Mouse (Mus musculus): Measurements from ENCODE around the gene Lpp.

Gene Lpp

DNA sequence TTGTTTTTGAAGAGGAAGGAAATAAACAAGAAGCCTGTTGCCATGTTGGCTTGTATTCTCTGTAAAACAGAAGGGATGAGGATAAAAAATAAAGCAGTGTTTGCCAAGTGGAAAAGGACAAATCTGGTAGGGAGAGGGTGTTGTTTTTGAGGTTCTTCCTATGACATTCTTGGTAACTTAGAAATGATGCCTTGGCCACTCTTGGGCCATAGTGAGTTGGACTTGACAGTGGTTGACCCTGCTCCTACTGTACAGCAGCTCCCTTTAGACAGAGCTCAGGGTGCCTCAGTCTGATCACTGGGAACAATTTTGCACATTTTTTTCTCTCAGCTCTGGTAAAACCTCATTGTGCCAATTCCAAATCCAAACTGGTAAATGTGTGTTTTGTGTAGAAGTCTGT lies 270.8 kb downstream of the Lpp start:
- DNase-seq (ENCODE audit: low read depth, low spot score) = no peak

DNA sequence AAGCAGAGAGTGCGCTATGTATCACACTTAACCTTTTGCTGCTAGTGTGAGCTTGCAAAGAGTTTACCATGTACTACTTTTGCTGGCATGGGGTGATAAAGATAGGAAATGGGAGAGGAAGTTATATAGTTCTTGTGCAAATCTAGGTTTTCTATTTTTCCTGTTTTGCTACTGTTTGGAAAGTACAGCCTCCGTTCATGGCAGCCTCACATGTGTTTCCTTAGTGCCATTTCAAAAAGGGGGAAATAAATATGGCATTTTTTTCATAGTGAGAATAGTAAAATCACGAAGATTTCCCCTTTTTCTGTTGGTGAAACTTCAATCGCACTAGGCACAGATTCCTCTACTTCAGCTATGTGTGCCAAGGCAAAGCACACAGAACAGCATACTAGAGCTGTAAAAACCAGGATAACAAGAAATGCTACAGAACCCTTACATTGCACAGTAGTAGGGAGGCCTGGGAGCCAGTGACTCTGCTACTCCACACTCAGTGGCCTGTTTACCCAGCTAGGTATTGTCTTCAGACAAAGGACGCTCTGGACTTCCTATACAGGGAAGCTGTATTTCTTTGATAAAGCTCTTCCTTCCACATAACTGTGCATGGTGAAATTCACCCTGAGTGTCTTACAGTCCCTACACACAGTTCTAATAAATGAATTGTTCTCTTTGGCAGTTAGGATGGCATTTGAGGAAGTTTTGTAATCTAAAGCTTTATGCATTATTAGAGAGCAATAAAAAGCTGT lies 276.6 kb downstream of the Lpp start:
- no peak for DNase-seq (ENCODE audit: low read depth, low spot score)

DNA sequence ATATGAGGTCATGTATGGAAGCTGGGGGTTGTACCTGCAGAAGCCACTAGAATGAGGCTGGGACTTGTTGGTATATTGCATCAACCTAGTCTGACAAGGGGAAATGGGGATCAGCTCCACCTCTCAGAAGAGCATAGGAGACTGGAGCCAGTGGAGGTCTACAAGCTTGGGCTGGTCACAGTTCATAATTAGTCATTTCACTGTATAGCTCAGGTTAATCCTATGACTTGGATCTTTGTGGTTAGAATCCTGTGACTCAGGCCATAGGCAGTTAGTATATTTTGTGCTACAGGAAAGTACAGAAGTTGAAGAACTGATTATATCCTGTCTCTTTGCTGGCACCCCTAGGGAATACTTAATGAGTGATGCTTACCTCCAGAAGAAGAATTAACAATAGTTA lies 285.6 kb downstream of the Lpp start:
- DNase-seq (ENCODE audit: low read depth, low spot score) = no peak

DNA sequence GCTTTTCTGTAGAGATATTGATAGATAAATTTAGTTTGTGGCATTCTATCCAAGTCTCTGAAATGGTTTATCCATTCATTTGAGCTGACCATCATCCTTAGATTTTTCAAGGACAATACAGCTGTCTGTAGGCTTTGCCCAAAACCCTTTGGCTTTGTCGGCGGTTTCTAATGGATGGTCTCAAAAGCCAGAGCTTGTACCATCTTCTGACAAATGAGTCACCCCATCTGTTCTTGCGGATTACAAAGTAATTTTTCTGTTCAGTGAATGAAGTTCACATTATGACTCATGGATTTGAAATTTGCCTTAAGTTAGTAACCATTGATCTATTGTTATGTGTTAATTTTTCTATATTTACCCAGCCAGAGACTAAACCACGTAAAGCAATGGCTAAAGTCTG lies 301.8 kb downstream of the Lpp start:
- DNase-seq (ENCODE audit: low read depth, low spot score) = no peak

DNA sequence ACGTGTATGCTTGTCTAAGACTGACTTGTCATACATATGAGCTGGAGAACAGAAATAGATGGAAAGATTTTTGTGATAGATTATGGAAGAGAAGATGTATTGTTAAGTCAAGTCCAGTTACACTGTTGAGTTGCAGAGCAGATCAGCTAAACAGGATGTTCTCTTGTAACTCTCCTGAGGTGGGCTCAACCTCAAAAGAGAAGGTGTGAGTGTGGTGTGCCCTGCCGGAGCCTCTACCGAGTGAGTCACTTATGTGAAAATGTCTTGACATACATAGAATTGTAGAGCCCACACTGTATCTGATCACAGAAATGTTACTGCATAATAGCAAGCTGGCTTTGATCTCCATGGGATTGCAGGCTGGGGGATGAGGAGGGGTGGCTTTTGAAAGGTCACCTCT lies 310.9 kb downstream of the Lpp start:
- peak; percentile 20 for DNase-seq (ENCODE audit: low read depth, low spot score)

DNA sequence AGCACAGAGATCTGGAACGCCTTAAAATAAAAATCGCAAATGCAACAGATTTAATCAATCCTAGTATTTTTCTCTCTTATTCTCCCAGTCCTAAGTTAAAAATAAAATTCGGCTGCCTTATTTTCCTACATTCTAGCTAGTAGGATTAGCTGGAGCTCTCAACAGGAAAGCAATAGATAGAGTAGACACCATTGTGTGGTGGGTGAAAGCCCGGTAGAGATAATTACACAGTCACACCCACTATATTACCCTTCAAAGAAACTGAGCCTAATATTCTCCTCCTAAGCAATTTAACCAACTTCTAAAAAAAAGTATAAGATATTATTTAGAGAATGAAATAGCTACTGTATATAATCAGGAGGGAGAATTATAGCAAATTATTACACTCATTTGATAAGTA lies 330.3 kb downstream of the Lpp start:
- DNase-seq (ENCODE audit: low read depth, low spot score) = no peak

DNA sequence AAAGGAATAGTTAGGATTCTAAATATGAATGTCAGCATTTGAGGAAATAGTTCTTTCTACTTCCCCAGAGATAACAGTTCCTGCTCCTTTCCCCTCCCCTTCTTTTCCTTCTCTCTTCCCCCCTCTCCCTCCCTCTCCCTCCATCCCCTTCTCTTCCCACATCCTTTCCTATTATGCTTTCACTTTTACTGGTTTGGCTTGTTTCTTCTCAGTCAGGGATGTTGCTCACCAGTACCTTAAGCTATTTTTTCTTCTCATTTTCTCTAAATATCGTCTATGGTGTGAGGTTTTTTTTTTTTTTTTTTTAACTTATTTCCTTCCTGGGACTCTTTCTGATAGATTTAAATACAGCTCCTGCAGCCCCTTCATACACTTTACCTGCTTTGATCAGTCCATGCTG lies 339.4 kb downstream of the Lpp start:
- DNase-seq (ENCODE audit: low read depth, low spot score) = no peak

DNA sequence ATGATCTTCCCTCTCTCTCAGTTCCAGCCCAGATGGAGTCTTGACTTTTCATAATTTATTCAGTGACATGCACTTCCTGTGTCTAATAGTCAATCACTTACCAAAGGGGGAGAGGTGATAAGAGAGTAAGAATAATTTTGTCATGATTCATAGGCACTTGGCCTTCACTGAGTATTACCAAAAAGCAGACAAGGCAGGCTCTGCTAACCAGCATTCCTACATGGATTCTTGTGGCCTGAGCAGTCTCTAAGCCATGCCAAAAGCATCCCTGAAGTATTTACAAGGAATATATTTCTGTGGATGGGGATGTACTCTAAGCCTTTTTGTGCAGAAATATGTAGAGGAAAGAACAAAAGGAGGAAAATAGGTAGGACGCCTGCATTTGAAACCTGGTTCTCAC lies 340.0 kb downstream of the Lpp start:
- no peak for DNase-seq (ENCODE audit: low read depth, low spot score)

DNA sequence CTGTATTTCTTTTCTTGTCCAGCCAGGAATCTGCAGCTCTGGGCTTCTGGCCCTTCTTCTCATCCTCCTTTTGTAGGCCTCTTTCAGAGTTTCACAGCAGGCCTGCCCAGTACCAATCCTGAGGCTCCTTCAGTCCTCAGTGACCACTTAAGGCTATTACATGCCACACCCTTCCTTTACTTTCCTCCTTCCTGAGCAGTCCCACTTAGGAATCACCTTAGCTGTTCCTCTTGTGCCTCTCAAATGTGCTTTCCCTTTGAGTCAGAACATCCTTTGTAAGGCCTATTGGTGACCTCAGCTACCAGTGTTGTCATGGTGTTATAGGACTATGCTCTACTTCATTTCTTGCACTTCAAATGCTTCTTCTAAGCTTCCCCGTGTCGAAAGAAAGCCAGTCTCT lies 342.4 kb downstream of the Lpp start:
- no peak for DNase-seq (ENCODE audit: low read depth, low spot score)

DNA sequence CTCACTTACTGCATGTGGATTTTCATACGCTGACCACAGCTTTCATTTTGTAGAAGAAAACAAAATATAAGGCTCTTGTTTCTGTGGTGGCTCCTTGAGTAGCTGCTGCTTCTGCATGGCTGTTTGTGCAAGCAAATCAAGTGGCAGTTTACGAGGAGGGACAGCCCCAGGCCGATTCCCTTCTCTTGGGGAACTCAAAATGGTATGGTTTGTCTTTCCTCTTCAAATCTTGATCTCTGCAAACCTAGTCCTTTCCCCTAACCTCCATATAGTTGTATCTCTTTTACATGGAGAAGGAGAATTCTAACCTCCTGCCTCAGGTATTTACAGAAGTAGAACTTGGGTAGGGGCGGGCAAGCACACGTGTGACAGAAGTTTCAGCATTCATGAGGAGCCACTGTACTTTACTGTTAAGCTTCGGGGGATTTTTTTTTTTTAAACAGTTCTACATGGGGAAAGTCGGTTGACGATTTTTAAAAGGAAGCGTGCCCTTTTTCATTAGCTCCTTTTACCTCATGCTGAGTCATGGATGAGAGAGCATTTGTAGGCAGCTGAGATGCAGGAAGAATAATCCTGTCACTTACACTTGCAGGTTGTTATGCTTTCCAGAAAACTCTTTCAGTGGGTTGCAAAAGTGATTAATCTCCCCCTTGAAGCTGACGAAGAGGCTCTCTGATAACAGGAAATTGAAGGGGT lies 344.2 kb downstream of the Lpp start:
- no peak for DNase-seq (ENCODE audit: low read depth, low spot score)

DNA sequence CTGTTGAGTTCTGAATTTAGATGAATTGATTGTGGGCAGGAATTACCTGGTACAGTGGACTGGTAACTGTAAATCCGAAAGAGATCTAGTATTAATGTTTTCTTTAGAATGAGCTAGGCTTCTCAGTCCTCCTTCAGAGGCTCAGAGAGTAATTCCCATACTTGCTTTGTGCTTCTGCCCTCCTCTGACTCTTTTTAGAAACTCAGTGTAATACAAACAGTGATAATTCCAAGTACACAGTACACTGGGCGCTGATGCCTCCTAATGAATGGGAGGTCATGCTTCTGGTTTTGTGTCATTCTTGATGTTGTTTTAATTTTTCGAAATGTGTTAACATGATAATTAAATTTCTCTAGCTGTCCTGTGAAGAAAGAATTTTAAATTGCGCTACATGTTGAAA lies 347.4 kb downstream of the Lpp start:
- no peak for DNase-seq (ENCODE audit: low read depth, low spot score)

DNA sequence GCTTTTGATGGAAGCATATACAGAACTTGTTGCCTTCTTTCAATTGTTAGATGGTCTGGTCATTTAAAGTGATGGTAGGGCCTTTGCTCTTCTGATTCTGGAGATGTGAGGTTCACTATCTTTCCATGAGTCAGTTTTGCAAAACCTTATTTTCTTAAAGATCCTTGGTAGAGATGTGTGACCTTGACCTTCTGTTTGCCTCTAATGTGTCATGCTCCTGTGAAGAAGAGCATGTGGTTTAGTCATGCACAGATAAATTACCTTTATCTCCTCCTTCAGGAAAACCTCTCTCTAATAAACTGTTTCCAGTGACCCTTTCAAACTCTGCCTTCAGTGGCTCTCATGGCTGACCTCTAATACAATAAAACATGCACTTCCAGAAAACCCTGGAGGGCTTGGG lies 356.5 kb downstream of the Lpp start:
- DNase-seq (ENCODE audit: low read depth, low spot score) = no peak

DNA sequence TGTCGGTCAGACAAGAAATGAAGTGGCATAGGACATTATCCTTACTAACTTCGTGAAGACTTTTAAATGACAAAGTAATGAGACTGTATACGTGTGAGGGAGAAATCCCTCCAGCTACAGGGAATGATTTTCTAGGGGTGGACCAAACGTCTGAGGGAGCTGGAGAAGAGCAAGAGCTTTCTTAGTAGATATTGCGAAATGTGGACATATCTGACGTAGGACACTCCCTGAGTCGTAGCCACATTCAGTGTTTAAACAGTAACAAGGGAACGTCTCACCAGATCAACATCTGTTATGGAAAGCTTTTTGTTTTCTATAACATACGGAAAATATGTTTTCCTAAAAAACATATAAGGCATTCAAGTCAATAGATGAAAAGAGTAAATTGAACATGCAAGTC lies 362.8 kb downstream of the Lpp start:
- DNase-seq (ENCODE audit: low read depth, low spot score) = no peak

DNA sequence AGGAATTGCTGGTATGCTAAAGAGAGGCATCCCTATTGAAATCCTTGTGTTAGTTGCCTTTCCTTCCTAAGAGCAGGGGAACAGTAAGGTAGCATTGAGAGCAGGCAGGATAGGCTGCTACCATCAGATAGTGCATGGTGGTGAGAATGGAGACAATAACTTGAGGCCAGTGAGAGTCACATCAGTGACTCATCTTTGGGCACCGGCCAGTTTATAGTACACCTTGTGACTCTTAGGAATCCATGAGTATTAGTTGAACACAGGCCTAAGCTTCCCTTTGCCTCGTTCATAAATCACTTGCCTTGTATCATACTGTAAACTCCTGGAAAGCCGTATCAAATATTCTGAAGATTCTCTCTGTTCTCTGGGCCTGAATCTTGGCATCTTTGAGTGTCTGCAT lies 372.7 kb downstream of the Lpp start:
- DNase-seq (ENCODE audit: low read depth, low spot score) = no peak

DNA sequence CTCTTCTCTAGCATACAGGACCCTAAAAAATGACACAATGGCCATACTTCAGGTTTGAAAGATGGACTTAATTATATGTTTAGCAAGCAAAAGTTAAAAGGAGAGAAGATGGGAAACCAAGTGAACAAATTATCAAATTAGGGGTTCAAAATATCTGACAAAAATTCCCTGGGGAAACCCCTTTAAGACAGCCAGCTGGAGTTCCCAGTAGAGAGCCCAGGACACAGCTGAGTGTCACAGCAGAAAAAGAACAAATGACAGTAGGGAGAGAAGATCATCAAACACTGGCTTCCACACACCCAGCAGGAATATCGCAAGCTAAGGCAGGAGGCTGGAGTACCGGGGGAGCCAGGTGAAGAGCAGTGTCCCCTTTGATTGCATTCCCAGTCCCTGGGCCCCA lies 373.3 kb downstream of the Lpp start:
- no peak for DNase-seq (ENCODE audit: low read depth, low spot score)

DNA sequence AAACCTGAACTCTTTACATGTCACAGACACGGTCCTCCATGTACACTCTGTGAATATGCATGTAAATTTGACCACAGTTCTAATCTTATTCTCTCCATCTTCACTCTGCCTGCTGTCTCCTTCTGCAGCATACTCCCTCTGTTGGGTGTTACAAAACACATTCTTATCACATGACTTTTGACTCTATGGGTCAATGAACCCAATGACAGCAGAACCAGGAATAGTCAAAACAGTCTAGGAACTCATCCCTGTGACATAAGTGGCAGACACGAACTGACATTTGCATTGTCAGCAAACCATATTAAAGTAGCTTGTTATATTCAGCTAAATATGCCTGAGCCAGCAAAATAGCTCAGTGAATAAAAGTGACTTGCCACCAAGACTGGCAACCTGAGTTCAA lies 383.7 kb downstream of the Lpp start:
- no peak for DNase-seq (ENCODE audit: low read depth, low spot score)

DNA sequence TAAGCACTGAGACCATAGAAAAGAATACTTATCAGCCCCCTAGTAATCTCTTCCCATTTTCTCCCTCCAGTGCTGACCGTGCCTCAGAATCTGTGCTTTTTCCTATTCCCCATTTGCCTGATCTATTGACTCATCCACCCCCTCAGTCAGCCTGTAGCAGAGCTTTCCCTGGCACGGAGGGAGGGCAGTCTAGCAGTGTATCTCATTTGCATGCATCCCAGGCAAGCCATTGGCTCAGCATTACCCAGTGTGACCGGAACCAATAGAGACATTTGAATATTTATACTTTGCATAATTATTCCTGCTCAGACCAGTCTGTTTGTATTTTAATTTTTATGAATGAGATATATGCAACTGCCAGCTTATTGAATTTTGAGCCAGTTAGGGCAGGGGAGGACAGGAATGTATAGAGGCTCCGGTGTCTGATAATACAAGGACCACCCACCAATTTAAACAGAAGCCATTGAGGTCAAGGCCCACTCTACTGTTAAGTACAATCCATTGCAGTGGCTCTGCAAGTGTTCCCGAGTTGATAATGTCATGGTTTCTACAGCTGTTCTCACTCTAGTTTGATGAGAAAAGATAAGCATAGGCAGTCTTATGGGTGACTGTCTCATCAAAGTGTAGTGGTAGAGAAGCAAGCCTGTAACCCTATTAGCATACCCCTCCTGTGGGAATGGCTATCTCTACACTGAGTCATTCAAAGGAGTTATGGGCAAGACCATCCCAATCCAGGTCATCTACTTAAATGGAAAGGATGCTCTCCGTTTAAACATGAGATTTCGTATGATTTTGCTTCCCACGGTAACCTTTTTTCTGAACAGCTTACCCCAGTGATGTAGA lies 385.3 kb downstream of the Lpp start:
- DNase-seq (ENCODE audit: low read depth, low spot score) = no peak

DNA sequence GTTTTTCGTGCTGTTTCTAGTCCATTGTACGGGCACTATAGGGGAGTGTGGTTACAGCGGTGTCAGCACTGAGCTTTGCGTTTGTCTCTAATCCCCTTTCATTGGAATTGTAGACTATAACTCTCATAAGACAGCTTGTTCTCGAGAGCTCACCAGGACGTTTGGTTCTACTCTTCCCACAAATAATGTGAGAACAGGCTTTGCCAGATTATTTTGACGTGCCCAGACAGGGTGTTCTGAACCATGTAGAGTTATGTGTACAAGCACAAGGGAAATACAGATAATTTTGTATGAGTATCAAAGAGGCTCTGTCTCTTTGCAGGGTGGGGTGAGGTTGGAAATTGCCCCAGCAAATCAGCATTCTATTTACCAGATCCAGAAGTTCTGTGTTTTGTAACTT lies 387.2 kb downstream of the Lpp start:
- no peak for DNase-seq (ENCODE audit: low read depth, low spot score)

DNA sequence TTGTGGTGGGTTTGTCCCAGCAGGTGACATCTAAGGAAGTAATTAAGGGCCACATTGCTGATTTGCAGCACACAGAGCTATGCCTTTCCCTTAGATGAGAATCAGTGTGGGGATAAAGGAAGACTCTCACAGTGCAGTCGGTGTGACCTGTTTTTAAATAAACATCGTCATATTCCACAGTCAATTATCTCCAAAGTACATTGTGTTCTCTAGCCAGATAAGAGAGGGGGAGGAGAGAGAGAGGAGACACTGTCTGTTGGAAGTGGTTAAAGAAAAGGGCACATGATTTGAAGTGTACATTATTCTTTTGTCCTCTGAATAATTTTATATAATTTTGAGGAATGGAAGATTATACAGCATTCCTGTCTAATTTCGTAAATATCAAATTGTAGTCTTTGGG lies 388.6 kb downstream of the Lpp start:
- DNase-seq (ENCODE audit: low read depth, low spot score) = no peak

DNA sequence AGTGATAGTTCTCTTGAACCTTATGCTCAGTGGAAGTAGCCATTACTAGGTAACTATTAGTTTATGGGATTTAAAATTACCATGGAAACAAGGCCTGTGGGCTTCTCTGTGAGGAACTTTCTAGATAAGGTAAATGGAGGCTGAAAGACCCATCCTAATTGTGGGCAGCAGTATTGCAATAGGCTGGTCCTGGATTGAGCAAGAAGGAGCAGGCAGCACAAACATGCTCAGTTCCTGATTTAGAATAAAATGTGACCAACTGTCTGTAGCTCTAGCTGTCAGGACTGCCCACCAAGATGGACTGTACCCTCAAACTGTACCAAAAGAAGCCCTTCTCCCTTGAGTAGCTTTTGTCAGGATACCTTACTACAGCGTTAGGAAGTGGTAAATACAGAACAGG lies 392.3 kb downstream of the Lpp start:
- no peak for DNase-seq (ENCODE audit: low read depth, low spot score)

DNA sequence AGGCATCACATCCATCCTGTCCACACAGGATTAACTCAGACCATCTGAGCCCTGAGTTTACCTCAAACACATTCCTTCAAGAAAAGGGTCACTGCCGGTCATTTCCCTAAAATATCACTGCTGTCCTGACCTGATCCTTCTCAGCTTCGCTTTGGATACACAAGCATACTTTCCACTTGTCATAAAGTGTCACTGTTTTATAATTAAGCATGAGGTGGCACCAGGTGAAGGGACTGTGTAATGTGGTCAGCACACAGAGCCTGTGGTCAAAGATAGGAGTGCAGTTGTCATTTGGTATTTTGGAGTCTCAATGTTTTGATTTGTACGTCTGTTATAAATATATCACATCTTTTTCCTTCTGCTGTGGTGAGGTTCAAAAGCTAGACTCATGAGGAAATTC lies 395.7 kb downstream of the Lpp start:
- DNase-seq (ENCODE audit: low read depth, low spot score) = no peak

DNA sequence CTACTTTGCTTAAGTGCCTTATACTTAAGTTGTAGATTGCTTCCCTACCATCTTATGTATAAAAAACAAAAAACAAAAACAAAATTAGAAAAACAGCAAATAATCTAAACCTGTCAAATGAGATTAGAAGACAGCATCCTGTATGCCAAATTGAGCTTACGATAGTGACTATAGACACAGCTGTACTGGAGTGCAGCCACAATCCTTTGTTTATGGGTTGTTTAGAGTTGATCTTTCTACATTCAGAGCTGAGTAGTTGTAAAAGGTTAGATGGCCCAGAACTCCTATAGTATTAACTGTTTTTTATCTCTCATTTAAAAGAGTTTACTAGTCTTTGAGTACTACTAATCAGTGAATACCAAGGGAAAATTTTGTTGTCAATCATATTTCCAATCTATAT lies 398.1 kb downstream of the Lpp start:
- DNase-seq (ENCODE audit: low read depth, low spot score) = no peak

DNA sequence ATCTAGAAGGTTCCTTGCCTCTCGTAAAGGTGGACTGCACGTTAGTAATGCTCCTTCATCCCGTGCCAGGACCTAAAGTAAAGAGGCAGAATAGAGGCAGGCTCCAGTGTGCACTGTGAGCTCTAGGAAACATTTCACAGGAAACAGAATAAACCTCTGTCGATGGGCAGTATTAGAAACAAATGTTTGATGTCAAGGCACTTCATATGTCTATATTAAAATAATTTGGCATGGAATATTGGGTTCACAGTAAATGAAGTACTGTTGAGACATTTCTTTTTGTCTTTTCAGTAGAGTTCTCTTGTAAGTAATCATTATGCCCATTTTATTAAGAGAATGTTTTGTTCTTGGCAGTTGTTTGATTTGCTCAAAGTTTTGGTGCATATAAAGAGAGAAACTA lies 398.7 kb downstream of the Lpp start:
- DNase-seq (ENCODE audit: low read depth, low spot score) = no peak
